Mouse (Mus musculus) hindbrain, embryonic 15.5 days (tissue): ENCODE results near the gene Syt2. TPM values are rescaled to one million over a fixed set of nuclear protein-coding genes. Genes with fewer than 3 reads are reported as not detected.

Experiments used
- ATAC-seq: fragments of 200-750 bp; cut with Nextera tagmentation; 2 replicates; pipeline ENCODE4 v1.8.0; 2017; ENCODE audit warnings: low read depth, moderate number of reproducible peaks, moderate TSS enrichment; ENCODE audit not compliant: low FRiP score
- H3K27ac ChIP-seq: fragments of 300-500 bp; sonication (generic); replicated peaks from 2 replicates; pipeline ENCODE4 v1.5.1; 2015; ENCODE audit warnings: mild to moderate bottlenecking, inconsistent platforms
- H3K27me3 ChIP-seq: fragments of 300-500 bp; sonication (generic); 2 replicates; pipeline ENCODE4 v1.6.1; 2015; ENCODE audit warnings: control low read depth, inconsistent platforms
- H3K36me3 ChIP-seq: fragments of 300-500 bp; sonication (generic); 2 replicates; pipeline ENCODE4 v1.6.1; 2015; ENCODE audit warnings: control low read depth, inconsistent platforms
- H3K4me1 ChIP-seq: fragments of 300-500 bp; sonication (generic); replicated peaks from 2 replicates; pipeline ENCODE4 v1.6.1; 2015; ENCODE audit warnings: control low read depth, inconsistent platforms
- H3K4me2 ChIP-seq: fragments of 300-500 bp; sonication (generic); 2 replicates; pipeline ENCODE4 v1.6.1; 2015; ENCODE audit warnings: moderate library complexity, mild to moderate bottlenecking, inconsistent platforms
- H3K4me3 ChIP-seq: fragments of 300-500 bp; sonication (generic); 2 replicates; pipeline ENCODE4 v1.5.1; 2015; ENCODE audit warnings: mild to moderate bottlenecking, inconsistent platforms
- H3K9ac ChIP-seq: fragments of 300-500 bp; sonication (generic); 2 replicates; pipeline ENCODE4 v1.6.1; 2015; ENCODE audit warnings: inconsistent platforms
- H3K9me3 ChIP-seq: fragments of 300-500 bp; sonication (generic); 2 replicates; pipeline ENCODE4 v1.6.1; 2016; ENCODE audit warnings: control low read depth, inconsistent platforms
- WGBS: fragments of 180-500 bp; shearing (Covaris S2); methylation state at CpG from one replicate; pipeline ENCODE4 v1.1.7; 2015; 5-methylcytosine and 5-hydroxymethylcytosine counted together
- polyA plus RNA-seq: library from polyadenylated mRNA; unstranded; fragments of >200 nt; fragmentation: Nextera tagmentation; extraction: Ambion mirVana; gene quantifications from 2 replicates; pipeline ENCODE4 v1.2.1, GENCODE M21; 2015

The Syt2 gene
- polyA plus RNA-seq, 1 experiment from 2014 or later, result 10.7 TPM

- no peak overlapping the region for H3K27ac ChIP-seq
- no peak for ATAC-seq
- no peaks in the 10 kb centered on the region for H3K36me3 ChIP-seq
- H3K9ac ChIP-seq, result no peak overlapping the region
- no peak overlapping the region for H3K4me2 ChIP-seq
- peaks cover 27% of the 10 kb centered on the region for H3K4me1 ChIP-seq
- 71% methylated on average over 13 of the region's 13 CpGs for WGBS
- no peak overlapping the region for H3K4me3 ChIP-seq
- H3K27me3 ChIP-seq, result no peaks in the 10 kb centered on the region
- H3K9me3 ChIP-seq, result no peaks in the 10 kb centered on the region
Measured at GRCm38 (mm10) chr1:134753751-134754630, 107.5 kb downstream of the Syt2 start.

- WGBS, result 76% methylated on average over 10 of the region's 10 CpGs
- peaks cover 26% of the 10 kb centered on the region for H3K4me1 ChIP-seq
- ATAC-seq, result no peak
- no peaks in the 10 kb centered on the region for H3K27me3 ChIP-seq
- 0 out of 2 replicates have a peak, but pooled peaks cover 6% of the 10 kb centered on the region for H3K36me3 ChIP-seq
- H3K27ac ChIP-seq, result no peak overlapping the region
- H3K9me3 ChIP-seq, result no peaks in the 10 kb centered on the region
- no peak overlapping the region for H3K9ac ChIP-seq
- H3K4me2 ChIP-seq, result no peak overlapping the region
- H3K4me3 ChIP-seq, result no peak overlapping the region
Measured at GRCm38 (mm10) chr1:134754818-134755217, 108.3 kb downstream of the Syt2 start.

- no peaks in the 10 kb centered on the region for H3K27me3 ChIP-seq
- peaks cover 26% of the 10 kb centered on the region for H3K4me1 ChIP-seq
- 52% methylated on average over 13 of the region's 13 CpGs for WGBS
- 0 out of 2 replicates have a peak overlapping the region, but pooled peaks have one; percentile 67 for H3K27ac ChIP-seq
- H3K9me3 ChIP-seq, result no peaks in the 10 kb centered on the region
- no peak overlapping the region for H3K4me3 ChIP-seq
- H3K36me3 ChIP-seq, result 0 out of 2 replicates have a peak, but pooled peaks cover 6% of the 10 kb centered on the region
- H3K9ac ChIP-seq, result no peak overlapping the region
- no peak for ATAC-seq
- no peak overlapping the region for H3K4me2 ChIP-seq
Measured at GRCm38 (mm10) chr1:134755548-134756189, 109.2 kb downstream of the Syt2 start.

- Histone ChIP-seq H3K9ac (no peak overlapping the region), H3K27me3 (no peaks in the 10 kb centered on the region), H3K9me3 (no peaks in the 10 kb centered on the region), H3K4me2 (no peak overlapping the region), H3K4me1 (peaks cover 26% of the 10 kb centered on the region), H3K36me3 (0 out of 2 replicates have a peak, but pooled peaks cover 6% of the 10 kb centered on the region), H3K4me3 (no peak overlapping the region), H3K27ac (peak overlapping the region; percentile 67)
- 40% methylated on average over 10 of the region's 10 CpGs for WGBS
- ATAC-seq, result peak; percentile 52; the same call in 1 of the 2 replicates
Measured at GRCm38 (mm10) chr1:134756190-134756873, 109.9 kb downstream of the Syt2 start.

GRCm38 (mm10) chr1:134757230-134757629 lies 110.8 kb downstream of the Syt2 start:
- 85% methylated on average over 3 of the region's 3 CpGs for WGBS
- no peak overlapping the region for H3K4me3 ChIP-seq
- ATAC-seq, result no peak
- no peaks in the 10 kb centered on the region for H3K27me3 ChIP-seq
- H3K4me2 ChIP-seq, result no peak overlapping the region
- H3K4me1 ChIP-seq, result peaks cover 26% of the 10 kb centered on the region
- H3K27ac ChIP-seq, result no peak overlapping the region
- H3K9me3 ChIP-seq, result no peaks in the 10 kb centered on the region
- 0 out of 2 replicates have a peak, but pooled peaks cover 6% of the 10 kb centered on the region for H3K36me3 ChIP-seq
- no peak overlapping the region for H3K9ac ChIP-seq

- H3K27ac ChIP-seq, result no peak overlapping the region
- H3K4me1 ChIP-seq, result peaks cover 20% of the 10 kb centered on the region
- no peaks in the 10 kb centered on the region for H3K27me3 ChIP-seq
- ATAC-seq, result no peak
- H3K9ac ChIP-seq, result no peak overlapping the region
- 0 out of 2 replicates have a peak, but pooled peaks cover 6% of the 10 kb centered on the region for H3K36me3 ChIP-seq
- WGBS, result 89% methylated on average over 6 of the region's 6 CpGs
- no peak overlapping the region for H3K4me3 ChIP-seq
- H3K9me3 ChIP-seq, result no peaks in the 10 kb centered on the region
- H3K4me2 ChIP-seq, result no peak overlapping the region
Measured at GRCm38 (mm10) chr1:134759133-134759532, 112.7 kb downstream of the Syt2 start.

- no peak overlapping the region for H3K4me2 ChIP-seq
- H3K27ac ChIP-seq, result no peak overlapping the region
- no peak overlapping the region for H3K4me3 ChIP-seq
- ATAC-seq, result no peak
- H3K36me3 ChIP-seq, result 0 out of 2 replicates have a peak, but pooled peaks cover 7% of the 10 kb centered on the region
- no peak overlapping the region for H3K9ac ChIP-seq
- 86% methylated on average over 5 of the region's 5 CpGs for WGBS
- H3K4me1 ChIP-seq, result peaks cover 21% of the 10 kb centered on the region
- H3K9me3 ChIP-seq, result no peaks in the 10 kb centered on the region
- no peaks in the 10 kb centered on the region for H3K27me3 ChIP-seq
Measured at GRCm38 (mm10) chr1:134760642-134761041, 114.2 kb downstream of the Syt2 start.

GRCm38 (mm10) chr1:134761534-134761933 lies 115.1 kb downstream of the Syt2 start:
- H3K27me3 ChIP-seq, result no peaks in the 10 kb centered on the region
- no peak overlapping the region for H3K4me3 ChIP-seq
- no peaks in the 10 kb centered on the region for H3K9me3 ChIP-seq
- H3K36me3 ChIP-seq, result 0 out of 2 replicates have a peak, but pooled peaks cover 8% of the 10 kb centered on the region
- H3K9ac ChIP-seq, result no peak overlapping the region
- 92% methylated on average over 7 of the region's 7 CpGs for WGBS
- peaks cover 12% of the 10 kb centered on the region for H3K4me1 ChIP-seq
- H3K27ac ChIP-seq, result no peak overlapping the region
- H3K4me2 ChIP-seq, result no peak overlapping the region
- no peak for ATAC-seq

- 0 out of 2 replicates have a peak, but pooled peaks cover 6% of the 10 kb centered on the region for H3K4me1 ChIP-seq
- no peak overlapping the region for H3K4me3 ChIP-seq
- no peak overlapping the region for H3K9ac ChIP-seq
- 95% methylated on average over 4 of the region's 4 CpGs for WGBS
- H3K27ac ChIP-seq, result no peak overlapping the region
- ATAC-seq, result no peak
- peaks cover 13% of the 10 kb centered on the region; the same call in 1 of the 2 replicates for H3K36me3 ChIP-seq
- no peaks in the 10 kb centered on the region for H3K27me3 ChIP-seq
- H3K4me2 ChIP-seq, result no peak overlapping the region
- no peaks in the 10 kb centered on the region for H3K9me3 ChIP-seq
Measured at GRCm38 (mm10) chr1:134763250-134763649, 116.8 kb downstream of the Syt2 start.

GRCm38 (mm10) chr1:134763776-134764438 lies 117.4 kb downstream of the Syt2 start:
- 83% methylated on average over 11 of the region's 11 CpGs for WGBS
- Histone ChIP-seq H3K4me3 (no peak overlapping the region), H3K27me3 (no peaks in the 10 kb centered on the region), H3K9me3 (no peaks in the 10 kb centered on the region), H3K4me2 (no peak overlapping the region), H3K27ac (no peak overlapping the region; the same call in 1 of the 2 replicates), H3K9ac (no peak overlapping the region), H3K36me3 (peaks cover 13% of the 10 kb centered on the region; the same call in 1 of the 2 replicates), H3K4me1 (0 out of 2 replicates have a peak, but pooled peaks cover 6% of the 10 kb centered on the region)
- no peak for ATAC-seq

GRCm38 (mm10) chr1:134764831-134765458 lies 118.5 kb downstream of the Syt2 start:
- H3K4me2 ChIP-seq, result no peak overlapping the region

More at GRCm38 (mm10) chr1:134764831-134765458, 118.5 kb downstream of the Syt2 start:
- H3K4me1 ChIP-seq, result 0 out of 2 replicates have a peak, but pooled peaks cover 6% of the 10 kb centered on the region
- no peak for ATAC-seq
- 42% methylated on average over 7 of the region's 7 CpGs for WGBS
- H3K4me3 ChIP-seq, result no peak overlapping the region
- H3K9me3 ChIP-seq, result no peaks in the 10 kb centered on the region
- H3K9ac ChIP-seq, result no peak overlapping the region
- H3K27ac ChIP-seq, result peak overlapping the region; percentile 20; the same call in 1 of the 2 replicates
- H3K36me3 ChIP-seq, result peaks cover 7% of the 10 kb centered on the region; the same call in 1 of the 2 replicates
- H3K27me3 ChIP-seq, result no peaks in the 10 kb centered on the region
